8 mouse cellular contexts compared by ENCODE assay signal in the genomic region with DNA sequence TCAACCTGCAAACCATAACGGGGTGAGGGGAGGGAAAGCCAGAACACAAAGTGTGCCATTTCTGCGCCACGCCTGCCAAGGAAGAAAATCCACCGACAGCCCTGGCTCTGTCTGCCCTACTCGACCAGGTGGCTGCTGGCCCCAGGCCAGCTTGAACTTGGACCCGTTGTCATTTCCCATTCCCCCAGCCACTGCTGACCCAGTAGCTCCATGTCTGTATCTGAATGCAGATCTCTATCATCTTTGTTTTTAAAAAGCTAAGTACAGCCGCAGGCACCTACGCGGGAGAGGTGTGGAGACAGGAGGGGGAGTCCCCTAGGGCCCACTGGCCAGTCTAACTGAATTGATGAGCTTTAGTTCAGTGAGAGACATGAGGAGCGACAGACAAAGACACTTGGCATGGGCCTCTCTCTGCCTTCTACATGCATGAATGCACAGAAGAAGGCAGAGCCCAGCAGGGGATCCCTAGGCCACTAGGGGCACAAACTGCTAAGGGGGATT.
DNase-seq lines count a peak whose midpoint lies in the region; ATAC-seq lines count a peak whose summit lies in the region.
"Had no signal": no experiment of that assay in that cellular context is flagged by ENCODE, and none has a peak within 500 bp of the region (broad histone marks: within the 10 kb centered on the region; RNA-seq: fewer than 3 reads in every experiment).

No protein-coding gene starts in this region.

- peak overlapping the region; percentile 74 for H3K27ac ChIP-seq in hindbrain, embryonic 14.5 days
- H3K27ac ChIP-seq in midbrain, embryonic 11.5 days (ENCODE audit: low read depth, low read length): peak overlapping the region; percentile 57; the same call in 1 of the 2 replicates
- no peak overlapping the region for H3K27ac ChIP-seq in liver, embryonic 12.5 days
- H3K27ac ChIP-seq: macrophage had no signal

- no peaks in the 10 kb centered on the region for H3K9me3 ChIP-seq in hindbrain, embryonic 14.5 days (ENCODE audit: control insufficient read depth, low read length)
- H3K9me3 ChIP-seq in midbrain, embryonic 11.5 days (ENCODE audit: control insufficient read depth, low read length): no peaks in the 10 kb centered on the region
- H3K9me3 ChIP-seq in liver, embryonic 12.5 days (replicated peaks): 0 out of 2 replicates have a peak, but pooled peaks cover 5% of the 10 kb centered on the region

- peak; percentile 28; the same call in 1 of the 2 replicates for ATAC-seq in hindbrain, embryonic 14.5 days (ENCODE audit: low FRiP score)
- peak; percentile 42 for ATAC-seq in midbrain, embryonic 11.5 days (ENCODE audit: low FRiP score)
- no peak for ATAC-seq in erythroblast, adult 5-6 weeks (replicated peaks; ENCODE audit: low FRiP score, poor library complexity, severe bottlenecking)
- ATAC-seq in liver, embryonic 12.5 days: no peak
- ATAC-seq in activated CD4-positive, CD25-positive, alpha-beta regulatory T cell, adult 4 months: no peak

- no peaks in the 10 kb centered on the region for H3K36me3 ChIP-seq in hindbrain, embryonic 14.5 days (replicated peaks; ENCODE audit: control insufficient read depth, insufficient read depth)
- H3K36me3 ChIP-seq in midbrain, embryonic 11.5 days (ENCODE audit: control insufficient read depth, insufficient read depth, low read length): no peaks in the 10 kb centered on the region
- no peaks in the 10 kb centered on the region for H3K36me3 ChIP-seq in liver, embryonic 12.5 days

- no peak overlapping the region for H3K9ac ChIP-seq in hindbrain, embryonic 14.5 days
- H3K9ac ChIP-seq in midbrain, embryonic 11.5 days (ENCODE audit: low read length): no peak overlapping the region
- no peak overlapping the region for H3K9ac ChIP-seq in liver, embryonic 12.5 days

- DNase-seq in cerebellum, adult 11 months: peak; percentile 85
- DNase-seq in cerebellum, postnatal 14 days: peak; percentile 97 to 98
- peak; percentile 48 for DNase-seq in hindbrain, embryonic 14.5 days (ENCODE audit: low spot score)
- DNase-seq in midbrain, embryonic 11.5 days (ENCODE audit: low spot score, missing footprints): peak; percentile 89

- no peaks in the 10 kb centered on the region for H3K27me3 ChIP-seq in hindbrain, embryonic 14.5 days (ENCODE audit: control insufficient read depth, insufficient read depth, low read length)
- peaks cover 3% of the 10 kb centered on the region for H3K27me3 ChIP-seq in midbrain, embryonic 11.5 days (ENCODE audit: control insufficient read depth, insufficient read depth, low read length)
- no peaks in the 10 kb centered on the region for H3K27me3 ChIP-seq in liver, embryonic 12.5 days (replicated peaks)

- H3K4me2 ChIP-seq in hindbrain, embryonic 14.5 days (replicated peaks): no peak overlapping the region
- H3K4me2 ChIP-seq in midbrain, embryonic 11.5 days: peak overlapping the region; percentile 7; the same call in 1 of the 2 replicates
- no peak overlapping the region for H3K4me2 ChIP-seq in liver, embryonic 12.5 days

- H3K4me1 ChIP-seq in hindbrain, embryonic 14.5 days (replicated peaks; ENCODE audit: control insufficient read depth, insufficient read depth, low read length): peaks cover 34% of the 10 kb centered on the region
- peaks cover 41% of the 10 kb centered on the region for H3K4me1 ChIP-seq in midbrain, embryonic 11.5 days (ENCODE audit: control insufficient read depth, insufficient read depth, low read length)
- no peaks in the 10 kb centered on the region for H3K4me1 ChIP-seq in liver, embryonic 12.5 days

- 22% methylated on average over 10 of the region's 10 CpGs for WGBS in hindbrain, embryonic 14.5 days
- 39% methylated on average over 10 of the region's 10 CpGs for WGBS in midbrain, embryonic 11.5 days
- WGBS in liver, embryonic 12.5 days (ENCODE audit: insufficient replicate concordance): 56% methylated on average over 10 of the region's 10 CpGs

- H3K4me3 ChIP-seq in hindbrain, embryonic 14.5 days (replicated peaks; ENCODE audit: low read length): no peak overlapping the region
- no peak overlapping the region for H3K4me3 ChIP-seq in midbrain, embryonic 11.5 days (ENCODE audit: low read depth, low read length)
- H3K4me3 ChIP-seq in liver, embryonic 12.5 days: no peak overlapping the region

Comparison
In these comparisons a context has a peak if more than half of its experiments do, and no peak if none do; other contexts are left out.
1. ATAC-seq: peak in hindbrain, embryonic 14.5 days (single experiment) and midbrain, embryonic 11.5 days (single experiment); none in erythroblast, adult 5-6 weeks (single experiment), liver, embryonic 12.5 days (single experiment) and activated CD4-positive, CD25-positive, alpha-beta regulatory T cell, adult 4 months (single experiment).
2. Peak in every context shown above with its lines, with median percentiles within 50 percentile points of each other: DNase-seq.